Mouse (Mus musculus): ENCODE data around the gene Qsox1. TPM values are rescaled to one million over a fixed set of nuclear protein-coding genes. Genes with fewer than 3 reads are reported as not detected.
A peak's percentile ranks its signal among the peaks of the same experiment; 100 is the strongest.

Qsox1 gene
- polyA plus RNA-seq, 1 experiment from 2014 or later: 26.2 TPM

GRCm38 (mm10) chr1:155741988-155742387 is 70.7 kb downstream of the Qsox1 start:
- Histone ChIP-seq H3K9me3 (no peaks in the 10 kb centered on the region), H3K9ac (peak overlapping the region; percentile 71), H3K36me3 (no peaks in the 10 kb centered on the region), H3K27ac (replicated peaks) (no peak overlapping the region), H3K4me3 (peak overlapping the region; percentile 62), H3K27me3 (replicated peaks) (peaks cover 93% of the 10 kb centered on the region), H3K4me2 (peak overlapping the region; percentile 95), H3K4me1 (peaks cover 42% of the 10 kb centered on the region)
- no peak; the same call in 1 of the 2 replicates for ATAC-seq (ENCODE audit: extremely low read depth, insufficient number of reproducible peaks, low FRiP score, low TSS enrichment)
- under 1% methylated on average over 24 of the region's 26 CpGs for WGBS

DNA sequence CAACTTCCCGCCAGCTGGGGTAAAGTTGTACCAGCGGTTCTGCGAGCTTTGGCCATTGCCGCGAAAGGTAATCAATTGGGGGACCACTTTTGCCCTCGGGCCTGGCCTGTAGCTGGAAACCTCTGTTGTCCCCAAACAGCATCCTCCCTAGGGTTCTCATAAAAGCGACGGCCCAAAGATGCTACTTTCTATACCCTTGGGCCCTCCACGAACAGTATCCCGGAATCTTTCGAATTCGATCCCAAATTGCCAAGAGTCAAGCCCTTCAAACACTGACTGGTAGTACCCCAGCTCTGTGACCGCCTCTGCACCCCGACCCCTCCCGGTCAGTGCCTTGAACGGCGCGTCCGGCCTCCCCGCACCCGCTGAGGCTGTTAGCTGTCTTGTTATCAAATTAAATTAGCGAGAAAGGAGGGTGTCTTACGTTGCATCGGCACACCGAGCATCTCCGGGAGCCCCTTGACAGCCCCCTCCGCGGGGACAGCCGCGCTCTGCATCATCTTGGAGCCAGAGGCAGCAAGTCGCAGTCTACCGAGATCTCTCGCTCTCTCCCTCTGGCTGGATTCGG is 71.2 kb downstream of the Qsox1 start:
- no peaks in the 10 kb centered on the region for H3K36me3 ChIP-seq
- peaks cover 93% of the 10 kb centered on the region for H3K27me3 ChIP-seq (replicated peaks)
- no peak for ATAC-seq (ENCODE audit: extremely low read depth, insufficient number of reproducible peaks, low FRiP score, low TSS enrichment)
- no peaks in the 10 kb centered on the region for H3K9me3 ChIP-seq
- under 1% methylated on average over 34 of the region's 34 CpGs for WGBS
- peak overlapping the region; percentile 71 for H3K9ac ChIP-seq
- peaks cover 47% of the 10 kb centered on the region for H3K4me1 ChIP-seq
- H3K4me3 ChIP-seq: peak overlapping the region; percentile 62
- H3K4me2 ChIP-seq: peak overlapping the region; percentile 95
- no peak overlapping the region for H3K27ac ChIP-seq (replicated peaks)

DNA sequence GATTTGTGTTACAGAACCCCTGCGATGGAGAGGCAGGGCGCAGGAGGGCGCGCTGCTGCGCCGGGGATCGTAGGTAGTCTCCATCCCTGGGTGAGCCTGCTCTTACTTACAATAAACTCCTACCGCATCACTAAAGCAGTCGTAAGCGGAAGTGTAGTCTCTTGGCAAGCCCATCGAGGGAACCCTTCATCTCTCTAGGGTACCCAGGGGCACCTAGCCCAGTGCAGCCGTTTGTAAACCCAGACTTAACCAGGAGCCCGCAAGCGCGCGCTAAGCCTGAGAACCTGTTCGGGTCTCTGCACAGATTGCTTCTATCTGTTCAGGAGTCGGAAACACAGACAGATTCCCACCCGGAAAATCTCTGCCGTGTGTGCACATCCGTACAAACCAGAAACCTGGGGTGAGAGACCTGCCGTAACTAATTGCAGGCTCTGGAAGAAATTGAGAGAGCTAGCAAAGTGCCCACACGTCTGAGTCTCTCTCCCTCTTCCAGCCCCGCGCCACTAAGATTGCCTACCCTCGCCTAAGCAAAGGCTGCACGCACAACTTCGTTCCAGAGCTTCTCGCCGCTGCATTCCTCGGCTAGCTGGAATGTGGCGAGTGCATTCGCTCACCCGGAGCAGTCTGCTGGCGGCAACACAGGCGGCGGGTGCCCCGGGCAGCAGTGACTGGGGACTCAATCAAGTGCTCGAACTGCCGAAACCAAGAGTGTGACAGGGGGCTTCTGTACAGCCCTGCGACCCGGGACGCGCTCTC is 71.9 kb downstream of the Qsox1 start:
- no peaks in the 10 kb centered on the region for H3K36me3 ChIP-seq
- no peak for ATAC-seq (ENCODE audit: extremely low read depth, insufficient number of reproducible peaks, low FRiP score, low TSS enrichment)
- peaks cover 93% of the 10 kb centered on the region for H3K27me3 ChIP-seq (replicated peaks)
- WGBS: under 1% methylated on average over 44 of the region's 44 CpGs
- H3K27ac ChIP-seq (replicated peaks): no peak overlapping the region
- H3K9ac ChIP-seq: peak overlapping the region; percentile 52; the same call in 1 of the 2 replicates
- H3K4me2 ChIP-seq: peak overlapping the region; percentile 95
- no peaks in the 10 kb centered on the region for H3K9me3 ChIP-seq
- H3K4me3 ChIP-seq: peak overlapping the region; percentile 62
- H3K4me1 ChIP-seq: peaks cover 48% of the 10 kb centered on the region

DNA sequence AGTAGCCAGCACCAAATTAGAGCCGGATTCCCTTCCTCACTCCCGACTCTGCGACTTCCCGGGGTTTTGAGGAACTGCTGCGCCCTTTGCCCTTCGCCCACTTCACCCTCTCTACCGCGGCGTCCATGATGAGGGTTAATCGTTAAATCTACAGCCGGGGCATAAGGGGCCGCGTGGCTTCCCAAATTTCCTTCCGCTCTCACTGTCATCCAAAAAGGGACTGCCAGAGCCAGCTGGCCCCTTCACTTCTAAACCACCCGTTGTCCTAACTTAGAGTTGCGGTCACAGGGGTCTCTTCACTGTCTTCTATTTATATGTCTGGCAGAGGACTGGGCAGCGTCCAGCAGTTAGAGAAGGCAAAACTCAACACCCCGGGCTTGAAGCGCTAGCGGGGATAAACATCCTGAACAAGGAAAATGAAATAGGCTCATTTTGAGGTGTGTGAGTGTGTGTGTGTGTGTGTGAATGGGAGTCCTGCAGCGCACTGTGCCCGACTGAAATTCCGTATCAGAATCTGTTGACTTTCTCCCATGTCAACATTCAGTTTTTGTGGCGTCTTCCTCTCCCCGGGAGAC is 74.8 kb downstream of the Qsox1 start:
- Histone ChIP-seq H3K4me1 (peaks cover 43% of the 10 kb centered on the region), H3K27ac (replicated peaks) (no peak overlapping the region), H3K36me3 (no peaks in the 10 kb centered on the region), H3K27me3 (replicated peaks) (peaks cover 99% of the 10 kb centered on the region), H3K9ac (no peak overlapping the region), H3K4me2 (peak overlapping the region; percentile 14; the same call in 1 of the 2 replicates), H3K4me3 (peak overlapping the region; percentile 2; the same call in 1 of the 2 replicates), H3K9me3 (no peaks in the 10 kb centered on the region)
- no peak for ATAC-seq (ENCODE audit: extremely low read depth, insufficient number of reproducible peaks, low FRiP score, low TSS enrichment)
- WGBS: 1% methylated on average over 25 of the region's 25 CpGs

- ATAC-seq (ENCODE audit: extremely low read depth, insufficient number of reproducible peaks, low FRiP score, low TSS enrichment): no peak
- Histone ChIP-seq H3K27me3 (replicated peaks) (peaks cover 99% of the 10 kb centered on the region), H3K9me3 (no peaks in the 10 kb centered on the region), H3K27ac (replicated peaks) (no peak overlapping the region), H3K4me1 (peaks cover 37% of the 10 kb centered on the region), H3K9ac (no peak overlapping the region), H3K4me3 (peak overlapping the region; percentile 5), H3K4me2 (peak overlapping the region; percentile 14), H3K36me3 (no peaks in the 10 kb centered on the region)
- under 1% methylated on average over 58 of the region's 58 CpGs for WGBS
Observed at GRCm38 (mm10) chr1:155737017-155737808, 75.5 kb downstream of the Qsox1 start.

- Histone ChIP-seq H3K4me1 (peaks cover 28% of the 10 kb centered on the region), H3K27me3 (replicated peaks) (peaks cover 99% of the 10 kb centered on the region), H3K4me2 (no peak overlapping the region), H3K9me3 (no peaks in the 10 kb centered on the region), H3K4me3 (0 out of 2 replicates have a peak overlapping the region, but pooled peaks have one; percentile 2), H3K36me3 (no peaks in the 10 kb centered on the region), H3K9ac (no peak overlapping the region), H3K27ac (replicated peaks) (no peak overlapping the region)
- ATAC-seq (ENCODE audit: extremely low read depth, insufficient number of reproducible peaks, low FRiP score, low TSS enrichment): no peak
- WGBS: 1% methylated on average over 26 of the region's 26 CpGs
Observed at GRCm38 (mm10) chr1:155736096-155736825, 76.4 kb downstream of the Qsox1 start.

- ATAC-seq (ENCODE audit: extremely low read depth, insufficient number of reproducible peaks, low FRiP score, low TSS enrichment): no peak
- H3K4me2 ChIP-seq: no peak overlapping the region
- H3K4me3 ChIP-seq: no peak overlapping the region
- H3K9ac ChIP-seq: no peak overlapping the region
- WGBS: 0% methylated on average over 2 of the region's 2 CpGs
- peaks cover 97% of the 10 kb centered on the region for H3K27me3 ChIP-seq (replicated peaks)
- no peaks in the 10 kb centered on the region for H3K36me3 ChIP-seq
- H3K27ac ChIP-seq (replicated peaks): no peak overlapping the region
- no peaks in the 10 kb centered on the region for H3K4me1 ChIP-seq
- no peaks in the 10 kb centered on the region for H3K9me3 ChIP-seq
Observed at GRCm38 (mm10) chr1:155731156-155731555, 81.5 kb downstream of the Qsox1 start.

DNA sequence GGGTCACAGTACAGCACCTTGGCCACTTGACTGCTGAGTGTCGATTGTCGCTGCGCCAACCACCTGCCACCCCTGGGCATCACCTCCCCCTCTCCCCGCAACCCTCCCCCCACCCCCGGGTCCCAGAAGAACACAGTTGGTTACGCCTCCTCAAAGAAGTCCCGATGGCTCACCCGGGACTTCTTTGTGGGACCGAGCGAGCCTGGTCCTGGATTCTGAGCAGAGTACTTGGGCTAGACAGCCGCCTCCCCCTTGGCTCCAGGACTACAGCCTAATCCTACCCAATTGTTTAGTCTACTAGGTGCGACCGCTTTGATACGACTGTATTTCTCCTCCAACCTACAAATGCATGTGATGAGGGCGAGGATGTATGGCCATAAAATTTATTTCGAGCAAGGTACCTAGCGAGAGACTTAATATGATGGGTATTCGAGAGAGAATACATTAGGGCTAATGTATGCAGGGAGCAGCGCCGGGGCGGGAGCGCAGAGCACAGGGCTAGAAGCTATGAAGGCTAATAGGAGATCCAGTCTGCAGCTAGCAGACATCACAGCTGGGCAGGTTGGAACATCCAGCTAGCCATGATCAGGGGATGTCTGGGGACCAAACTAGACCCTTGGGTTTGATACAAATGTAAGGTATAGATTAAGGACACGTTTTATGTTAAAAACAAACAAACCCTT is 83.4 kb downstream of the Qsox1 start:
- WGBS: 3% methylated on average over 23 of the region's 23 CpGs
- Histone ChIP-seq H3K4me3 (no peak overlapping the region), H3K9me3 (no peaks in the 10 kb centered on the region), H3K27ac (replicated peaks) (no peak overlapping the region), H3K4me2 (no peak overlapping the region), H3K27me3 (replicated peaks) (peaks cover 98% of the 10 kb centered on the region), H3K36me3 (no peaks in the 10 kb centered on the region), H3K4me1 (no peaks in the 10 kb centered on the region), H3K9ac (no peak overlapping the region)
- no peak for ATAC-seq (ENCODE audit: extremely low read depth, insufficient number of reproducible peaks, low FRiP score, low TSS enrichment)

- H3K36me3 ChIP-seq: no peaks in the 10 kb centered on the region
- no peak overlapping the region for H3K9ac ChIP-seq
- no peak overlapping the region for H3K4me2 ChIP-seq
- no peak overlapping the region for H3K4me3 ChIP-seq
- H3K9me3 ChIP-seq: no peaks in the 10 kb centered on the region
- no peak overlapping the region for H3K27ac ChIP-seq (replicated peaks)
- H3K4me1 ChIP-seq: peaks cover 1% of the 10 kb centered on the region; the same call in 1 of the 2 replicates
- WGBS: 31% methylated on average over 10 of the region's 10 CpGs
- no peak for ATAC-seq (ENCODE audit: extremely low read depth, insufficient number of reproducible peaks, low FRiP score, low TSS enrichment)
- H3K27me3 ChIP-seq (replicated peaks): peaks cover 98% of the 10 kb centered on the region
Observed at GRCm38 (mm10) chr1:155727830-155728229, 84.9 kb downstream of the Qsox1 start.
